Mouse (Mus musculus): ENCODE results near the gene Scarb2.

DNA sequence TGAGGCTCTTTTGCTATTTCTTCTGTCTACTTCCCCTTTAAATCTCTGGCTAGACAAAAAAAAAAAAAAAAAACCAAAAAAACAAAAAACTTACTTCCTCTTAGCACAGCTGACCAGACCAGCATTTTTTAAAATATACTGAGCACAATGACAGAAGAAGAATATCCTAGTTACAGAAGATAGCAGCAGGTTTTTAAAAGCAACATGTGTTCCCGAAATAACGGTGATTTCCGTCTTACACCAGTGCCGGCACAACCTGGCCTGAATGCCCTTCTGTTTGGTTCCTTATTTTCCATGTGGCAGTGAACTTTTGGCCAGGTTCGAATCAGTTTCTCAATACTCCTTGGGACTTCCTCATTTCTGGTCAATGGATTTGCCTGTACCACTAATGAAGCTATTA, 2.2 kb upstream of the Scarb2 start:
- TF ChIP-seq POLR2A (IDR thresholded peaks at IDR 0.05; ENCODE audit: insufficient read depth, low read depth, low read length) (no peak), CTCF (IDR thresholded peaks at IDR 0.05; ENCODE audit: insufficient read depth, low read depth, low read length) (no peak)

Data from olfactory bulb, adult 2 months (tissue).